Mouse (Mus musculus) mesoderm, embryonic 11.5 days (tissue): Measurements from ENCODE around the gene Prps1l1.

Experiments used
- DNase-seq: peaks from one replicate; pipeline ENCODE4 v3.0.0-alpha.2; 2012; ENCODE audit warnings: low read depth, low spot score

The Prps1l1 gene

DNA sequence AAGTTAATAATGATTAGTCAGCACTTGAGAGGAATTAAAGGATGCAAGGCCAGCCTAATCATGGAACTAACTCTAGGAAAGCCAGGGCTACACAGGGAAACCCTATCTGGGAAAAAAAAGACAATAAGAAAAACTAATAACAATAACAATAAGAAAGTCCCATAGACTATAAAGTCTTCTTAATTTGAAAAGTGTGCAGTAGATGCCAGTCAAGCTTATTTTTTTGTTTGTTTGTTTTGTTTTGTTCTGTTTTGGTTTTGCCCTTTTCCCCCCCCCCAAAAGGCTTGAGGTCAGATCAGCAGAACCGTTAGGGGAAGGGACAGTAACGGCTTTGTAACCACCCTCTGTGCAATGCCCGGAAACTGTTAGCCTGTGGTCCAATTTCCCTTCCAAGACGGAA, at the start of gene Prps1l1:
Gene Prps1l1, plus strand, starts transcription at position 301 of the 400 bp plus-strand sequence.
- DNase-seq: no peak

DNA sequence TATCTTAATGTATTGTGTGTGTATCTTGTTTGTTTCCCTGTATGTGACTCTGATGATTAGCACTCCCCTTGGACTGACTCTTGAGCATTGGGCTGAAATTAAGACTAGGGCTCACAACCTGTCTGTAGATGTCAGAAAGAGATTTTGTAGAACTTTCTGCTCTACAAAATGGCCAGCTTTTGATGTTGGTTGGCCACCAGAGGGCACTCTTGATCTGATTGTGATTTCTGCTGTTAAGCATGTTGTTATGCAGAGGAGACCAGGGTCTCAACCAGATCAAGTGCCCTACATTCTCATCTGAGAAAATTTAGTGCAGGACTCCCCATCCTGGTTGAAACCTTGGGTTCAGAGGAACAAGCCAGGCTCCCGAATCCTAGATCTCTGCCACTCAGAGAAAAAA, 46.6 kb upstream of the Prps1l1 start:
- DNase-seq: peak; percentile 7

DNA sequence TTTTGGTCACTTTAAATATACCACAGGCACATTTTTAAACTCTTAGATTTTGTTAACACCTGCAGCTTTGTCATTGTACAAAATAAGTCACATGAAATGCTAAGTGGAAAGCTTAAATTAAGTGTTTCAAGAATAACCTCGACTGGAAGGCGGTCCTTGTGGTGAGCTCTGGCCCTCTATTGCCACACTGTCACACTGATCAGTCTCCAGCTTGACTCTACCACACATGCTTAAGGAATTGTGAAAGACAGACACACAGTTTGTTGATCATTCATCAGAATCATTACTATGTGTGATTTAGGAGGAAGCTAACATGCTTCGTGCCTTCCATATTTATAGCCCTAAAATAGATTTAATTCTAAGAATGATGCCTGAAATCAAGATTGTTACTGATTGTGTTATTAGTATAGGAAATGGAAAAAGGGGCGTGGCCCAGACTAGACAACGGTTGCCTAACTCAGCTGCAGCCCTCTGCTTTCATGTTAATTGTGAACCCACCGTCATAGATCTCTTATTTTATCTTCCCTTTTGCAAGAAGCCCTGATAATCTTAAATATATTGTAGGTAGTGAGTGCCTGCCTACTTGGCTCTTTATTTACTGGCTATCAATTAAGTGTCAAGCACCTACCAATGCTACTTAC, 35.4 kb upstream of the Prps1l1 start:
- DNase-seq: no peak

DNA sequence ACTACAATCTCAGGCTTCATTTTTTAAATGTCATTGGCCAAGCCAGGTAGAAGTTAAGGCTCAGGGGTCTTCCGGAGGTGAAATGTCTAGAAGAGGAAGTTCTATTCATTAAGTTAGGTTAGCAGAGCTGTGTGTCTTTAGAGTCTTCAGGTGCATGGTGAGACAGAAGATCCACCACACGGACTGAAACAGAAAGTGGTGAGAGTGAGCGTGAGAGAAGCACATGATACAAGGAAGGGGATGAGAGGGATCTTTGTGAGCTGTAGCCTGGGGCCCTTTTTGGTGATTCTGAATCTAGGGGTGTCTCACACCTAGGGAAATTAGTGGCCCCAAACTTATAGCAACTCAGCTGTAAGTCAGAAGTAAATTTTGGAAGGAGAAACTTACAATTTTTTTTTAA, 8.6 kb upstream of the Prps1l1 start:
- DNase-seq: no peak

DNA sequence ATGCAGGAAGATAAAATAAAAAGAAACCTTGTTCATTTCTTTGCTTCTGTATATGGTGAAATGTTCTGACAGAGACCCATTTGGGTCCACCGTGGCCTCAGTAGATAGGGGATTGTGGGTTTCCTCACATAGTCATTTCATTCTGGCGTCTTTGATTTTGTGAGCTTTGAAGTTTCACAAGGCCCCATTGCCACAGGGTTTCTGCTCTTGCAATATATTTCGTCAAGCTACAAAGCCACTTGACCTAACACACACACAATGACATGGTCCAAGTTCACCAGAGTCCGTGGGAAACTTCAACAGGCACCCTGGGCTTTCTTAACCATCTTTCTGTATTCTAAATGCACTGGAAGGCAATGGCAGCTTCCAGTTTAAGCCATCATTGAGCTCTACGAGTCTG, 1.3 kb downstream of the Prps1l1 start:
- DNase-seq: no peak

DNA sequence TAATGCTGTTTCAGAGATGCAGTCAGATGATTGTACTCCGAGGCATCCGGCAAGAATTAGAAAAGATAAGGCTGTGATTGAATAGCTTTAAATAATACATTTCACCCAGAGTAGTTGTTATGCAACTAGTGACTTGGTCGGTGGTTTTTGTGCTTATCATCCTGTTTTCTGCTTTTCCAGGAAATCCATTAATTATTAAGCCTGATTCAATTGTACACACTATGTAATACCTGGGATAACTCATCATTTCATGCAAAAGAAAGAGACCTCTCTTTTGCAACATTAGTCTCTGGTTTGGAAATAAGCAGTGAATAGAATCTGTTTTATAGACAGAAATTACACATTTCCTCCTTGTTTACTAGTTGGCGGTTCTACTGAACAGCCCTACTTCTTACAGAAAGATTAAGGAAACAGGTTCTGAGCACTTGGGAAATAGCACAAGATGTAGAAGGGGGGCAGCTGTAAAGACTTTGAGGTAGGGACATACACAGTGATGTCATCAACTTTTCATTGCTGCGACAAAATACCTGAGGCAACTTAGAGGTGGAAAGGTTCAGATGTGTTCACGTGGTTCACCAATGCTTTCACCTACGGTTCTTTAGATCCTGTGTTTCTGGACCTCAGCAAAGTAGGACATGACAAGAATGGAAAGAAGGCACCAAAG, 5.1 kb downstream of the Prps1l1 start:
- DNase-seq: no peak

DNA sequence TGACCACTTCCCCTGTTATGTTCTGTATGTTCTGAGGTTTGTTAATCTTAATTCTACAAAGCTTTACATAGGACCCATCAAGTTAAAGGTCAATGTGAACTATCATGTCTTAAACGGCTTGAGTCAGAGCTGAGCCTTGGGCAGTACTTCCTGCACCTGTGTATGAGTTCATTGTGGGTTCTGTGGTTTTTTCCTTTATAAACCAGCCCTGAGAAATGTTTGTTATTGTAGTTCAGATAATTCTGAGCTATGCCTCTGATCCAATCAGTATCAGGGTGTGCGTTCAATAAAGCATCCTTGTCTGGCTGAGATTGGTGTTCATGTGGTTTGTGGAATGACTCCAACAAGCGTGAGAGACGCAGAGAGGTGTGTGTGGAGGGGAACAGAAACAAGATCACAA, 5.8 kb downstream of the Prps1l1 start:
- DNase-seq: no peak

DNA sequence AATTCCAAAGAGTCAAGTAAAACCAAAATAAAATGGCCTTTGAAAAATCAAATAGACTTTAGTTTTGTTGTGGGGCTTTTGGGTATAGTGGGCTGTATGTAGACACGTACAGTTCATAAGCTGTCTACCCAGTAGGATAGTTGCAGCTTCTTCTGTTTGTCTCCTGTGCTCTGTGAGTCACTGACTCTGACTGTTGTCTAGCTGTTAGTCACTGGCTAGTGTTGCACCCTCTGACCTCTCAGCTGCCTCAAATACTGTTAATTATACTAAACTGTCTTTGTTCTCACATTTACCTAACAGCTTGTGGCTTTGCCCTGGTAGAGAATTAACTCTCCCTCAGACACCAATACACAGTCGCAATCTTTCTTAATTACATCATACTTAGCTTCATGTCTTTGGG, 7.3 kb downstream of the Prps1l1 start:
- no peak for DNase-seq

DNA sequence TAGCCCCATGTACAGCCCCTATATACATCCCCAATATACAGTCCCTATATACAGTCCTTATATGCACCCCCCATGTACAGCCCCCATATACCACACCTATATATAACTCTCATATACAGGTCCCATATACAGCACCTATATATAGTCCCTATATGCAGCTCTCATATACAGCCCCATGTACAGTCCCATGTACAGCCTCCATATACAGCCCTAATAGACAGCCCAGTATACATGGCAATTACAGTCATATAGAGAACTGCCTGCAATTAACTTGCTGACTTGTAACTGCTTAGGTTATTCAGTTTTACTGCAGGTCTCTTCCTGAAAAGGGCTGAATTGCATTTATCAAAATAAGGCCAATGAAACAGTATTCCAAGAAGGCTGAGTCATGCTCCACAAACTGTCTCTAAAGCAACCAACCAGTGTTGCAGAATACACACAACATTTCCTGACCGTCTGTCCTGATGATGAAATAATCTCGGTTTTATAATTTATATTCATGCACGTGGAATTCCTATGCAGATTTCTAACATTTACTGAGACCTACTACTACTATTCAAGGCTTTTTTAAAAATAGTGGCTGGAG, 13.1 kb downstream of the Prps1l1 start:
- DNase-seq: no peak

DNA sequence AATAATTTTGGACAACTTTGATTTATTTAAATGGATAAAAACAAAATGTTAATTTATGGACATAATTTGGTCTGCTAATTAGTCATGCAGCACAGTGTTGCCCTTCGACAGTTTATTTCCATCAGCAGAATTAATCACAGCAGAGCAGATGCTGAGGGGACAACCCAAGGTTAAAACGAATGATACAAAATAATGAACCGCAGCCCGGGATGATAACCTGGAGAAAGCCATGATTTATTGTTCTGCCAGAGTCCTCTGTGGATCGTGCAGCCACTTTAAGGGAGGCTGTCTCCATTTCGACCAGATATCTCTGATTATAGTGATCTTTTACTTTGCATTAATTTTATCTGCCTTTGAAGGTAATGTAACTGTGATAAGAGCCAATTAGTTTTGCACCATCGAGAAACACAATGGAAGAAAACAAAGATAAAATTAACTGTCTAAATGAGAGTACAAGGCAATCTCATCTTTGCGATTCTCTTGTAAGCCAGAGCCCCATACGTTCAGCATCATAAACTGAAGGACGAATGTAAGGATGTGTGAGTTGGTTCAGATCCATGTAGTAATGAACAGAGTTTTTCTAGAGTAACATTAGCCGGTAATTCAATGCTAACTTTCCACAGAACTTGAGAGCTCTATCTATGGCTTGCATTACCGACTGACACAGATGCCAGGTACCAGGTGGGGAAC, 14.4 kb downstream of the Prps1l1 start:
- no peak for DNase-seq

DNA sequence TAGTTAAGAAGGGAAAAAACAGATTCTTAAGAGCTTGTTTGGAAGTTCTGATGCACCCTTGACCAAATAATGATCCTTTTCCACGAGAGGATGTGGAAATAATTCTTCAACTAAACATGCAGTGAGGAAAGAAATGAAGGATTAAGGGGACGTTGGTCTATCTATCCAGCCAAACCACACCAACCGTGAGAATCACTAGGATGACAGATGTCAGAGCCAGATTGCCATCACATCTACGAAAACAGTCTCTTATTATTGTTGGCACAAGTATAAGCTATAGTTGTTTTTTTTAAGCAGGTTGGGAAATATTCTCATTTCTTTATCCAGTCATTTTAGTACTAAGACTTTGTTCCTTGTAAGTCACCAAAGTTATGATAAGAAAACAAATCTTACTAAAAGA, 15.8 kb downstream of the Prps1l1 start:
- DNase-seq: no peak

DNA sequence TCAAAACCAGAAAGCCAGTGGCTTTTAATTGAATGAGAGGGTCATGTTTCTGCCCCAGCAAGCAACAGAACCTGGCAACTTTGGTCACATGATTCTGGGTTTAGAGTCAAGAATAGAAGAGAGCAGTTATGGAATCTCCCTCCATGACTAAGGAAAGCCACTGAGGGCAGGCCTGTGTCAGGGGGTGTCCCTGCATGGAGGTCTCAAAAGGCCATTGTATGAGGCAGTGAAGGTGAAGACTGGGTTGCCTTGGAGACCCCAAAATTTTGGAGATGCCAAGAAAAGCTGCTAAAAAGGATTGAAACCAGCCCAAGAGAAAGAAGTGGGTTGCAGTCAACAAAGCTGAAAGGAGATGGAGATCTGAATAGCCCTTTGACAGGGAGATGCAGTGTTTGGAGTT, 21.2 kb downstream of the Prps1l1 start:
- DNase-seq: no peak

DNA sequence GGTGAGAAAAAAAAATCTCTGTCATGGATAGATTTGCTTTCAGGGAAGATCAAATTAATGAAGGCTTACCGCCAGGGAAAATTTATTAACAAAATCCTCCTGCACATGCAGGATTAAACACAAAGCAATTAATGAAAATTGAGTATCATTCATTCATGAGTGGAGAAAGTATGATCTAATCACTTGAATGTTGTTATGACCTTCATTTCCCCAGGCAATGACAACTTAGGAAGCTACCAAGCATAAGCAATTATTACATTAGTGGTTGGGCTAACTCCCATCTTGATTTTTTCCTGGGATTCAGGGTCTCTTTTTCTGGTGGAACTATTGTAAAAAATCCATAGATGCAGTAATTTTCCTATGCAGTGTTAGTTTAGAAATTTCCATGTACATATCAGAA, 23.3 kb downstream of the Prps1l1 start:
- no peak for DNase-seq

DNA sequence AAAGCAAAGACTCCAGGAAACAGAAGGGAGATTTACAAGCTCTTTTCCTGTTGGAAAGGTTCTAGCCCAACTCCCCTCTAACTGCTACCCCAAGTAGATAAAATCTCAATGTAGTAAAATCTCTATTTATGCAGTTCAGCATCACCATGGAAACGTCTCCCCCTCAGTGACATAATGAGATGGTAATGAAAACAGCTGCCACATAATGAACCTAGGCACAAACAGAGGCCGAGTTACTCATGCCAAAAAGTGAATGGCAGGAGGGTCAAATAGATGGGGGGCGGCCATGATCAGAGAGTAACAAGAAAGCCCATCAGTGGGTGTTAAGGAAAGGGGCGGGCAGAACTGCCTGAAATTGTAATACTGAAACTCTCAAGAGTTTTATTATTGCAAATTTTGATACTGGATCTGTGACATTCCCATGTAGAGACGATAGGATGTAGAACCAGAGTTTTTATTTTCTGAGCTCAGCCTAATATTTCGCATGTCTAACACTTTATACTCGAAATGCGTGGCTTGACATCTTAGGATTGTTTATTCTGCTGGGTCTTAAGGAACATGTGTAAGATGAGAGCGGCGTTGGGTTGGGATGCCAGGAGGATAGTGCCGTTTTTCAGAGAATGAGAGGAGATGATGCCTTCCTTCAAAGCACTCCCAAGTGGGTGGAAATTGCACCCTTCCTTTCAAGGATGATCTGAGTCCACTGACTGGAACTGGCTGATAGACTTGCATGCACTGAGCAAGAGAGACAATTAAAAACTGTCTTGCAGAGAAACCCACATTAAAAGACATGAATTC, 24.0 kb downstream of the Prps1l1 start:
- DNase-seq: peak; percentile 56

DNA sequence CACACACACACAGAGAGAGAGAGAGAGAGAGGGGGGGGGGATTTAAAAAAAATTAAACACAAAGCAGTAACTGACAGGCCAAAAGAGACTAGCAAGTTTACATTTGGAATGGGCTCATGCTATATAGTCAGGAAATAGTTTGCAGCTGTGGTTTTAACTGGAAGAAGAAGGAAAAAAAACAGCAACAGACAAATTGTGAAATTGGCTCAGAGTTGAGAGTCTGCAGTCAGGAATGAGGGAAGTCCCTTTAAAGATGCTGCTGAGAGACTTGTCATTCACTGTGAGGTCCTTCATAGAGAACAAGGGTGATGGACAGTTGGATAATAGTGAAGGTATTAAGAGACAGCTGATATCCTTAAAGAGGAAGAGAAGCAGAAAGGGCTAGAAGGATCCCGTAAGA, 26.9 kb downstream of the Prps1l1 start:
- no peak for DNase-seq

DNA sequence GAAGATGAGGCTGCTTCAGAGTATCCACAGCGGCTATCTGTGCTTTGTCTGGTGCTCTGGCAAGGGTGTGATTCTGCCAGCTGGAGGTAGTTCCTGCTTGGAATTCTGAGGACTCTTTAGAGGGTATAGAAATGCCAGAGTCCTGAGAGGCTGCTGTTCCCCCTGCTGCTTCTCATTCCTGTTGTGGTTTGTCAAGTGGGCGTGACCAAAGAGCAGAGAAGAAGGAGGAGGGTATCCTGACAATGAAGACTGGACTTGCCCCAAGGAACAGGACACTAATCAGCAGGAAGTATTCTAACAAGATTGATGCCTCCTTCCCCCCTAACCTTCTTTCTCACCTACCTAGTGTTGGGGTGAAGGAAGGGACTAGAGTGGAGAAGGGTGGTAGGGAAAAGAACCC, 29.4 kb downstream of the Prps1l1 start:
- no peak for DNase-seq

DNA sequence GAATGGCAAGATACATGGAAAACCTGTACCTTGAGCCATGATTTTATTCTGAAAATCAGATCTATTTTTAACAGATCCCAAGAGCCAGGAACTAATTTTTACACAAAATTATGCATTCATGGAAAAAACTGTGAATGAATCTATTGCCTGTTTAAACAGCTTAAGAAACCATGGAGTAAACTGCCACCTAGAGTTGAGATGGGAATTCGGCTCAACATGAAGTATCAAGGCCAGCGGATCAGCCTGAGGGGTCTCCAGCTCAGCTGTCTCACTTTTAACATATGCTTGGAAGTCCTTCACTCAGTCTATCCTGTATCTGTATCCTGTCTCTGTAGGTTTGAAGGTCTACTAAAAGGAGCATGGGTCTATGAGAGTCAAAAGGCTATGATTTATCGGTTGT, 31.5 kb downstream of the Prps1l1 start:
- DNase-seq: no peak

DNA sequence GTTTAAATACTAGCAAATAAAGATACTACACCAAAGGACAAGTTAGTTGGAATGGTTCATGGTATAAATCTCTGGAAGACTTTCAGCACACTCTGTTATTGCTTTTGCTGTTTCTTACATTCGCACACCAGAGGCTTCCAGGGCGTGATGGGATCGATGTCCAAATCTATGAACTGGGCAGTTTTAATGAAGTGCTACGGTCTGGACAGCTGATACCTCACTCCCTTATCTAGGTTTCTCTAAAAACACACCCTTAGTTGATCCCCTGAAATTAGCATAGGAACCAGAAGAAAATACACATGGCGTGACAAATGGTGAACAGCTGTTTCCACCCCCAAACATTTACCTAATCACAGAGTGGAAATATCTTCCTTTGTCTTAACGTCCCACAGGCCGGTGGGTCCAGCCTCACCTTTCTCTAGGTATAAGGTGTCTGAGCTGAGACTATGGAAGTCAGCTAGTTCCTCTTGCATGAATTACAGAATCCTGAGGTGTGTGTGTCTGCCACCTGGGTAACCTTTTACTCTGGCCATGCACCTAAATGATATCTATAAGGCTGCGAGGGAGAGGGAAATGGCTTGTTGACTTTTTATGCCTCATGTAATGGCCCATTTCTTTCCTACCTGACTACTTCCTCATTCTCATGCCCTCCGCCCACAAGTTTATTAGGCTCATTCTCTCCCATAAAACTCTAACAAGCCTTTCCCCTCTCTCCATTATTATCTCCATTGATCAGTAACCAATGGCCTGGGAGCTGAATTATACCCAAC, 32.1 kb downstream of the Prps1l1 start:
- no peak for DNase-seq

DNA sequence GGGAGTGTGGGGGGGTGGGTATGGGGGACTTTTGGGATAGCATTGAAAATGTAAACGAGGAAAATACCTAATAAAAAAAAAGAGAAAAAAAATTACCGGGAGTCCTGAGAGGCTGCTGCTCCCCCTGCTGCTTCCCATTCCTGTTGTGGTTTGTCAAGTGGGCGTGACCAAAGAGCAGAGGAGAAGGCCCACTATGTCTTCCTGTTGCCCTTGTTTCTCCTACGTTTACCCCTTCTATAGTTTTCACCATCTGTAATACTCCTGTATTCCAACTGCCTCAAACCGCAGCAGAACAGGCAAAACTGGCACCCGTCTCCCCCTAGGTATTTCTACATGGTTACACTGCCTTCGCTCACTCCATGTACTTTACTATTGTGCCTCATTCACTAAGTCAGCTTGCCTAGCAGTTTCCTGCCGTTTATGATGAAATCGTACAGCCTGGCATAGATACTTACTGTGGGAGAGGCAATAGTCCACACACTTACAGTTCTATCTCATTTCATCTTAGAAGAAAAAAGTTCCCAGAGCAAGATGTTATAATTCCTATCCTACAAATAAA, 34.2 kb downstream of the Prps1l1 start:
- DNase-seq: no peak

DNA sequence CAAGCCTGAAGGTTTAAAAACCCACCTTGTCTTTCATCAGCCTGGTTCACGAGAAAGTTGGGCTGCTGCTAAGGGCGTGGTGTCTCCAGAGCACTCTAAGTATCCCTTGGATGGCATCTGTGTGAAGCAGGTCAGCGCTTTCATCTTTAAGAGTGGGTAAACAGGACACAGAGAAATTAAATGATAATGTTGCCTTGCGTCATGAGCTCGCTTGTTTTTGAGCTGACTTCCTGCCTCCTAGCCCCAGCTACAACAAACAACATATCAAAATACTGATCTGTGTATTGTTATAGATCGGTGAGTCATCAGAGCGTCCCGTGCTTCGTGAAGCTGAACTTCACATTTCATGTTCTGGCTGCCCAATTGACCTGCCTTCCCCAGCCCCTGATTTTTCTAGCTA, 36.7 kb downstream of the Prps1l1 start:
- no peak for DNase-seq

DNA sequence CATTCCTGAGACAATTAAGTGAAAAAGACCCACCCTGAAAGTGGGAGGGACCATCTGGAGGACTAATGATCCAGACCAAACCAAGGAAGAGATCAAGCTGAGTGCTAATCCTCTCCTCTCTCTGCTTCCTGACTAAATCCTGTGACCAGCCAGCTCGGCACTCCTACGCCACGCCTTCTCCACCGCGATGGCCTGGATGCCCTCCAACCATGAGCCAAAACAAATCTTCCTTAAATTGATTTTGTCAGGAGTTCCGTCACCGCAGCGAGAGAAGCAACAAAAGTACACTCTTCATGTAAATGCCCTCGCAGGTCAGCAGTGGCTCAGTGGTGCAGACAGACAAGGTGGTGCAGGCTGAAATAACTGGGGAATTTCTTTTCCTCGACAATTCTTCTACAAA, 37.5 kb downstream of the Prps1l1 start:
- DNase-seq: no peak
